Mouse (Mus musculus) intestine, embryonic 14.5 days (tissue): Measurements from ENCODE around the gene Ppfia4. TPM values are rescaled to one million over a fixed set of nuclear protein-coding genes. Genes with fewer than 3 reads are reported as not detected.

ENCODE experiments used
- ATAC-seq: fragments of 200-750 bp; cut with Nextera tagmentation; replicated peaks from 2 replicates; pipeline ENCODE4 v1.8.0; 2017; ENCODE audit warnings: low read depth, moderate number of reproducible peaks, moderate TSS enrichment, moderate library complexity; ENCODE audit not compliant: low FRiP score, low TSS enrichment
- DNase-seq: peaks from one replicate; pipeline ENCODE4 v3.0.0-alpha.2; 2018; ENCODE audit warnings: low spot score
- H3K27ac ChIP-seq: fragments of 300-500 bp; sonication (generic); 2 replicates; pipeline ENCODE4 v1.5.1; 2014; ENCODE audit warnings: low read depth, mild to moderate bottlenecking, control low read depth
- H3K27me3 ChIP-seq: fragments of 300-500 bp; sonication (generic); replicated peaks from 2 replicates; pipeline ENCODE4 v1.6.1; 2014; ENCODE audit warnings: low read length, control low read depth; ENCODE audit not compliant: control insufficient read depth, insufficient read depth
- H3K36me3 ChIP-seq: fragments of 300-500 bp; sonication (generic); 2 replicates; pipeline ENCODE4 v1.6.1; 2014; ENCODE audit warnings: low read length, control low read depth; ENCODE audit not compliant: control insufficient read depth, insufficient read depth
- H3K4me1 ChIP-seq: fragments of 300-500 bp; sonication (generic); replicated peaks from 2 replicates; pipeline ENCODE4 v1.6.1; 2014; ENCODE audit warnings: low read length, control low read depth, mixed read lengths; ENCODE audit not compliant: control insufficient read depth, insufficient read depth
- H3K4me2 ChIP-seq: fragments of 300-500 bp; sonication (generic); 2 replicates; pipeline ENCODE4 v1.6.1; 2014; ENCODE audit warnings: low read length
- H3K4me3 ChIP-seq: fragments of 300-500 bp; sonication (generic); 2 replicates; pipeline ENCODE4 v1.5.1; 2014; ENCODE audit warnings: low read depth, low read length, control low read depth, mixed read lengths
- H3K9ac ChIP-seq: fragments of 300-500 bp; sonication (generic); 2 replicates; pipeline ENCODE4 v1.6.1; 2014; ENCODE audit warnings: mild to moderate bottlenecking, low read length
- H3K9me3 ChIP-seq: fragments of 300-500 bp; sonication (generic); 2 replicates; pipeline ENCODE4 v1.6.1; 2016; ENCODE audit warnings: low read length, control low read depth; ENCODE audit not compliant: control insufficient read depth
- WGBS: fragments of 180-500 bp; shearing (Covaris S2); extraction: QIAGEN DNeasy Blood & Tissue Kit; methylation state at CpG from one replicate; pipeline ENCODE4 v1.1.7; 2014; 5-methylcytosine and 5-hydroxymethylcytosine counted together
- polyA plus RNA-seq: library from polyadenylated mRNA; unstranded; fragments of >200 nt; fragmentation: Nextera tagmentation; extraction: Ambion mirVana; gene quantifications from 2 replicates; pipeline ENCODE4 v1.2.1, GENCODE M21; 2014

The Ppfia4 gene
- polyA plus RNA-seq, 1 experiment from 2014 or later = 4.3 TPM

- Histone ChIP-seq H3K36me3 (peaks cover 7% of the 10 kb centered on the region; the same call in 1 of the 2 replicates), H3K27me3 (no peaks in the 10 kb centered on the region), H3K27ac (no peak overlapping the region), H3K4me2 (no peak overlapping the region), H3K4me3 (no peak overlapping the region), H3K9ac (no peak overlapping the region), H3K4me1 (no peaks in the 10 kb centered on the region), H3K9me3 (no peaks in the 10 kb centered on the region)
- no peak for ATAC-seq
- WGBS = 90% methylated on average over 5 of the region's 5 CpGs
- DNase-seq = no peak
Measured at GRCm38 (mm10) chr1:134318261-134318660, 14.5 kb downstream of the Ppfia4 start.

GRCm38 (mm10) chr1:134316361-134316760 is 16.4 kb downstream of the Ppfia4 start:
- no peaks in the 10 kb centered on the region for H3K9me3 ChIP-seq
- no peaks in the 10 kb centered on the region for H3K4me1 ChIP-seq
- no peak for DNase-seq
- no peaks in the 10 kb centered on the region for H3K27me3 ChIP-seq
- H3K9ac ChIP-seq = no peak overlapping the region
- peaks cover 7% of the 10 kb centered on the region; the same call in 1 of the 2 replicates for H3K36me3 ChIP-seq
- H3K4me3 ChIP-seq = no peak overlapping the region
- H3K27ac ChIP-seq = no peak overlapping the region
- no peak for ATAC-seq
- 85% methylated on average over 9 of the region's 9 CpGs for WGBS
- H3K4me2 ChIP-seq = no peak overlapping the region

- peaks cover 9% of the 10 kb centered on the region; the same call in 1 of the 2 replicates for H3K36me3 ChIP-seq
- no peak overlapping the region for H3K9ac ChIP-seq
- no peak overlapping the region for H3K27ac ChIP-seq
- H3K4me1 ChIP-seq = no peaks in the 10 kb centered on the region
- WGBS = 82% methylated on average over 5 of the region's 5 CpGs
- H3K27me3 ChIP-seq = no peaks in the 10 kb centered on the region
- no peaks in the 10 kb centered on the region for H3K9me3 ChIP-seq
- ATAC-seq (no peak), DNase-seq (no peak)
- H3K4me2 ChIP-seq = no peak overlapping the region
- H3K4me3 ChIP-seq = no peak overlapping the region
Measured at GRCm38 (mm10) chr1:134315181-134315580, 17.5 kb downstream of the Ppfia4 start.

- no peak overlapping the region for H3K9ac ChIP-seq
Measured at GRCm38 (mm10) chr1:134311760-134312159, 21.0 kb downstream of the Ppfia4 start.

GRCm38 (mm10) chr1:134310729-134311128 is 22.0 kb downstream of the Ppfia4 start:
- no peaks in the 10 kb centered on the region for H3K27me3 ChIP-seq
- H3K4me2 ChIP-seq = no peak overlapping the region
- peaks cover 3% of the 10 kb centered on the region; the same call in 1 of the 2 replicates for H3K36me3 ChIP-seq
- no peak for DNase-seq
- no peaks in the 10 kb centered on the region for H3K9me3 ChIP-seq
- no peak overlapping the region for H3K27ac ChIP-seq
- H3K4me3 ChIP-seq = no peak overlapping the region
- no peak for ATAC-seq
- H3K4me1 ChIP-seq = no peaks in the 10 kb centered on the region
- 82% methylated on average over 3 of the region's 3 CpGs for WGBS
- no peak overlapping the region for H3K9ac ChIP-seq

More at GRCm38 (mm10) chr1:134311760-134312159, 21.0 kb downstream of the Ppfia4 start:
- Histone ChIP-seq H3K4me1 (no peaks in the 10 kb centered on the region), H3K4me3 (no peak overlapping the region), H3K27me3 (no peaks in the 10 kb centered on the region), H3K9me3 (no peaks in the 10 kb centered on the region), H3K36me3 (peaks cover 6% of the 10 kb centered on the region; the same call in 1 of the 2 replicates), H3K27ac (no peak overlapping the region), H3K4me2 (no peak overlapping the region)
- ATAC-seq (no peak), DNase-seq (no peak)
- WGBS = 87% methylated on average over 7 of the region's 7 CpGs

GRCm38 (mm10) chr1:134310291-134310690 is 22.4 kb downstream of the Ppfia4 start:
- Histone ChIP-seq H3K4me2 (no peak overlapping the region), H3K9me3 (no peaks in the 10 kb centered on the region), H3K4me3 (no peak overlapping the region), H3K27ac (no peak overlapping the region), H3K4me1 (no peaks in the 10 kb centered on the region), H3K27me3 (no peaks in the 10 kb centered on the region), H3K9ac (no peak overlapping the region), H3K36me3 (peaks cover 3% of the 10 kb centered on the region; the same call in 1 of the 2 replicates)
- 77% methylated on average over 2 of the region's 2 CpGs for WGBS
- ATAC-seq (no peak), DNase-seq (no peak)

- no peak for ATAC-seq
- no peak overlapping the region for H3K27ac ChIP-seq
- no peak for DNase-seq
- WGBS = 71% methylated on average over 10 of the region's 10 CpGs
- H3K9me3 ChIP-seq = peaks cover 2% of the 10 kb centered on the region; the same call in 1 of the 2 replicates
- H3K4me2 ChIP-seq = no peak overlapping the region
- H3K27me3 ChIP-seq = no peaks in the 10 kb centered on the region
- peaks cover 3% of the 10 kb centered on the region; the same call in 1 of the 2 replicates for H3K36me3 ChIP-seq
- H3K4me3 ChIP-seq = no peak overlapping the region
- peaks cover 3% of the 10 kb centered on the region for H3K4me1 ChIP-seq
- H3K9ac ChIP-seq = no peak overlapping the region
Measured at GRCm38 (mm10) chr1:134307409-134307808, 25.3 kb downstream of the Ppfia4 start.

- no peak for ATAC-seq
Measured at GRCm38 (mm10) chr1:134304940-134305339, 27.8 kb downstream of the Ppfia4 start.

GRCm38 (mm10) chr1:134302568-134303238 is 30.0 kb downstream of the Ppfia4 start:
- no peak overlapping the region for H3K4me2 ChIP-seq
- peaks cover 12% of the 10 kb centered on the region for H3K4me1 ChIP-seq
- H3K27ac ChIP-seq = peak overlapping the region; percentile 44
- no peaks in the 10 kb centered on the region for H3K36me3 ChIP-seq
- DNase-seq = no peak
- peaks cover 2% of the 10 kb centered on the region; the same call in 1 of the 2 replicates for H3K9me3 ChIP-seq
- ATAC-seq = no peak
- WGBS = 54% methylated on average over 8 of the region's 8 CpGs
- no peak overlapping the region for H3K4me3 ChIP-seq
- H3K9ac ChIP-seq = 0 out of 2 replicates have a peak overlapping the region, but pooled peaks have one; percentile 8
- H3K27me3 ChIP-seq = peaks cover 24% of the 10 kb centered on the region

More at GRCm38 (mm10) chr1:134304940-134305339, 27.8 kb downstream of the Ppfia4 start:
- no peak for DNase-seq
- Histone ChIP-seq H3K4me1 (peaks cover 3% of the 10 kb centered on the region), H3K36me3 (no peaks in the 10 kb centered on the region; the same call in 1 of the 2 replicates), H3K4me2 (no peak overlapping the region), H3K4me3 (no peak overlapping the region), H3K27me3 (peaks cover 6% of the 10 kb centered on the region), H3K27ac (no peak overlapping the region), H3K9me3 (peaks cover 2% of the 10 kb centered on the region; the same call in 1 of the 2 replicates), H3K9ac (no peak overlapping the region)
- WGBS = 92% methylated on average over 9 of the region's 9 CpGs
